Mouse (Mus musculus) lung, adult 2 months (tissue): ENCODE results near the gene Asb13. TPM values are rescaled to one million over a fixed set of nuclear protein-coding genes. Genes with fewer than 3 reads are reported as not detected.
A peak's percentile ranks its signal among the peaks of the same experiment; 100 is the strongest.

Experiments
- DNase-seq: peaks from one replicate; pipeline ENCODE4 v3.0.0; 2022
- H3K4me1 ChIP-seq: fragments of 200-500 bp; 2 replicates; pipeline ENCODE4 v1.6.1; 2011; ENCODE audit warnings: low read length; ENCODE audit not compliant: control insufficient read depth, insufficient read depth
- H3K4me3 ChIP-seq: fragments of 200-500 bp; replicated peaks from 2 replicates; pipeline ENCODE3; 2011; ENCODE audit warnings: low read depth, mild to moderate bottlenecking, control low read depth, low read length; ENCODE audit errors: extremely low read depth
- CTCF ChIP-seq: fragments of 200-500 bp; IDR thresholded peaks from 2 replicates; pipeline ENCODE4 v1.5.1; 2011; ENCODE audit warnings: mild to moderate bottlenecking, low read length, control low read depth; ENCODE audit not compliant: insufficient read depth
- POLR2A ChIP-seq: fragments of 200-500 bp; IDR thresholded peaks from 2 replicates; pipeline ENCODE4 v1.6.1; 2011; ENCODE audit warnings: low read depth, mild to moderate bottlenecking, control low read depth, low read length, borderline replicate concordance; ENCODE audit errors: extremely low read depth
- WGBS: fragments of 180-500 bp; shearing (Covaris S2); methylation state at CpG from one replicate; pipeline ENCODE4 v1.1.7; 2018; 5-methylcytosine and 5-hydroxymethylcytosine counted together
- polyA plus RNA-seq: library from polyadenylated mRNA; depleted of rRNA; stranded (reverse); fragments of >200 nt; gene quantifications from 2 replicates; pipeline ENCODE4 v1.2.3, GENCODE M21; 2012; rRNA removed

The Asb13 gene
- polyA plus RNA-seq = 19.9 and 21.6 TPM in 2 replicates

- peak; percentile 80 for DNase-seq
Observed at GRCm38 (mm10) chr13:3633895-3634811, at the start of gene Asb13. Asb13 (plus strand) TSS chr13:3634032.

DNA sequence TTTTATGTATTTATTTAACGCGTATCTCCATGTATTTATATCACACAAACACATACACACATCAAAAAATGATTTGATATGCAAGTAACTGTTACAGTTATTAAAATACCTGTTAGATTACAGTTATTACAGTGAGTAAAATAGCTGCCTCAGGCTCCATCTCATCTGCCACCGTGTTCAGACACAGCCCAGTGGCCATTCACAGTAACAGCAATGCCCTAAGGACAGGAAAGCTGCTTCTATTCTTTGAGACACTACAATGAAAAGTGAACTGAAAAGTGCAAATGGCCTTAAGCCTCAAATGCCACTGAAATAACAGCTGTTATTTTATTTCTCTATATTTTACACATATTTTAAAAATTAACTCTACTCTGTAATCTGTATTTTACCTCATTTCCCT lies 43.0 kb upstream of the Asb13 start:
- Histone ChIP-seq H3K4me1 (no peaks in the 10 kb centered on the region), H3K4me3 (no peak overlapping the region)
- TF ChIP-seq CTCF (peak; percentile 29; the same call in 1 of the 2 replicates), POLR2A (no peak)
- DNase-seq = no peak
- WGBS = 86% methylated on average over 3 of the region's 3 CpGs

More at GRCm38 (mm10) chr13:3633895-3634811, at the start of gene Asb13:
- no peak for TF ChIP-seq CTCF
- TF ChIP-seq POLR2A = peak; percentile 49; the same call in 1 of the 2 replicates
- H3K4me1 ChIP-seq = peaks cover 2% of the 10 kb centered on the region; the same call in 1 of the 2 replicates
- peak within 1 kb of the TSS; percentile 76 for H3K4me3 ChIP-seq
- 1% methylated on average over 47 of the region's 47 CpGs for WGBS

- Histone ChIP-seq H3K4me3 (no peak overlapping the region), H3K4me1 (no peaks in the 10 kb centered on the region)
- TF ChIP-seq POLR2A (no peak), CTCF (no peak)
- DNase-seq = no peak
- WGBS = 76% methylated on average over 1 of the region's 1 CpGs
Observed at GRCm38 (mm10) chr13:3594311-3594710, 39.5 kb upstream of the Asb13 start.

DNA sequence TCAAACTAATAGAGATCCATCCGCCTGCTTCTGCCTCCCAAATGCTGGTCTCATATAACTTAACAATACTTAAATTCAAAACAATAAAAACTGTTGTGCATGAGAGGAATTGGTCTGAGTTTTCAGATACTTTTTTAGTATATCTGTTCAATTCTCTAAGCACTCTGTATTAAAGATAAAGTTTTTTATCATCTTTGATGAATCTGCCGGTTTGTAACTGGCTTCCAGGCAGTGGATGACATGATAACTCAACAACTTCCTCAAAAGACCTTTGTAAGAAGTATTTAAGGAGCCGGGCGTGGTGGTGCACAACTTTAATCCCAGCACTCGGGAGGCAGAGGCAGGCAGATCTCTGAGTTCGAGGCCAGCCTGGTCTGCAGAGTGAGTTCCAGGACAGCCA lies 37.6 kb upstream of the Asb13 start:
- TF ChIP-seq POLR2A (no peak), CTCF (no peak)
- 92% methylated on average over 6 of the region's 6 CpGs for WGBS
- no peak for DNase-seq
- Histone ChIP-seq H3K4me1 (no peaks in the 10 kb centered on the region), H3K4me3 (no peak overlapping the region)

DNA sequence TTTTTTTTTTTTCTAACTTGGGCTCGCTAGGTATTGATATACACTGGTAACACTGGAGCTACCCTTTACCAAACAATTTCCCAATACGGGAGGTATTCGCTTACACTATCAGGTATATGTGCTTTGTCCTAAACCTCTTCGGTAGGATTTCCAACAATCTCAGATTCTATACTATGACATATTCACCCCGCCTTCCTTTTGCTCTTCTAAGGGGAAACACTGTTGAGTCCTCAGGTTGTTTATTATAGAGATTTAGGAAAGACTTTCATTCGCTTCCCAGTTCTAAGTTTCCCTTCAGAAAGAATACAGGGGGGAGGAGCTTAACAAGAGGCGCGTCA lies 24.1 kb upstream of the Asb13 start:
- no peak for DNase-seq
- no peak for TF ChIP-seq CTCF
- no peak for TF ChIP-seq POLR2A
- Histone ChIP-seq H3K4me3 (peak overlapping the region; percentile 88), H3K4me1 (no peaks in the 10 kb centered on the region)
- WGBS = 14% methylated on average over 8 of the region's 8 CpGs

GRCm38 (mm10) chr13:3610118-3610794 lies 23.6 kb upstream of the Asb13 start:
- H3K4me1 ChIP-seq = no peaks in the 10 kb centered on the region
- TF ChIP-seq POLR2A = no peak
- peak; percentile 36 for DNase-seq
- H3K4me3 ChIP-seq = peak overlapping the region; percentile 88
- WGBS = under 1% methylated on average over 50 of the region's 50 CpGs

DNA sequence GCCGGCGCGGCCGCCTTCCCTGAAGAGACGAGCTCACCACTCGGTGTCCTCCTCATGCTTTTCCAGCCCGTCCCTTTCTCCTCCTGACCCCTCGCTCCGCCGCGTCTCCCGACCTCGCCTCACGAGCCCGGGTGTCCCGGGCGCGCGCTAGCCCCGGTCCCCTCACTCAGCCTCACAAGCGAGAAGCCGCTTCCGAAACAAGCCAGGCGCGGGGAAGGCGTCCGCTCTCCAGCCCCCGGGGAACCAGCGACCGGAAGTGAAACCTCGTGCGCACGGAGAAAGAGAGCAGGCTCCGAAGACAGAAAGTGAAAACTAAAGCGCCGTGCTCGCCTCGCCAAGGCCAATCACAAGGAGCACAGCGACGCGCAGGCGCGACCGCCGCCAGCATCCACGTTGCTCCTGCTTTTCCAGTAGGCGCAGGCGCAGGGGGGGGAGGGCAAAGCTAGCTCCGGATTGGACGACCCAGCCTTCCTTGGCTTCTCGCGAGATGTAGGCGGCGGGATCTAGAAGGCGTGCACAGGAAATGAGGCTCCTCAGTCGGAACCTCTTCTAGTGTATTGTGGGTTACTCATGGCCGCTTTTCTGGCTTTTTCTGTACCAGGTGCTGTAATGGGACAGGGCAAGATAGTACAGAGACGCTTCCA lies 22.9 kb upstream of the Asb13 start, which contains the start of gene Fam208b:
TSS of gene Fam208b (minus strand) at position 314 of the 644 bp plus-strand sequence.
- H3K4me1 ChIP-seq = no peaks in the 10 kb centered on the region
- peak; percentile 91 for DNase-seq
- 1% methylated on average over 58 of the region's 58 CpGs for WGBS
- H3K4me3 ChIP-seq = peak within 1 kb of the TSS; percentile 88
- TF ChIP-seq CTCF (no peak), POLR2A (peak; percentile 21; the same call in 1 of the 2 replicates)

DNA sequence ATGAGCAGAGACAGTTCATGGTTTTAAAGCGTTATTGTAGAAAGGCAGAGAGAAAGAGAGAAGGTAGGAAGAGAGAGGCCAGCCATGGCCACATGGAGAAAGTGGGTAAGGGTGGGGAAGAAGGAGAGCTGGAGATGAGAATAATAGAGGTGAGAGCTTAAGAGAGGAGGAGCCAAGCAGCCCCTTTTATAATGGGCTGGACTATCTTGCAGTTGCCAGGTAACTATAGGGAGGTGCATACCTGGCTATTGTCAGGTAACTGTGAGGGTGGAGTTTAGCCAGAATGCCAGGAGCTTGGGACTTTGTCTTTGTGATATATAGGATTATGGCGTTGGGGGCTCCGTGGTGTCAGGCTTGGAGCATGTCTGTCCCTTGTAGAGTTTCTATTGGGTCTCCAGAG lies 6.7 kb upstream of the Asb13 start:
- TF ChIP-seq CTCF (no peak), POLR2A (no peak)
- WGBS = 62% methylated on average over 3 of the region's 3 CpGs
- no peak for DNase-seq
- Histone ChIP-seq H3K4me3 (no peak overlapping the region), H3K4me1 (no peaks in the 10 kb centered on the region)

- H3K4me1 ChIP-seq = no peaks in the 10 kb centered on the region
- H3K4me3 ChIP-seq = no peak overlapping the region
- DNase-seq = no peak
- WGBS = 12% methylated on average over 3 of the region's 3 CpGs
- no peak for TF ChIP-seq POLR2A
- TF ChIP-seq CTCF = no peak
Observed at GRCm38 (mm10) chr13:3628102-3628501, 5.7 kb upstream of the Asb13 start.
